16 mouse cellular contexts compared by ENCODE assay signal in genomic region chr3:90420696-90421095, GRCm38 (mm10). TPM values are rescaled to one million over a fixed set of nuclear protein-coding genes. Genes with fewer than 3 reads are reported as not detected.
"Had no signal": no experiment of that assay in that cellular context is flagged by ENCODE, and none has a peak within 500 bp of the region (broad histone marks: within the 10 kb centered on the region; RNA-seq: fewer than 3 reads in every experiment).

No protein-coding gene starts in this region.

- H3K9ac ChIP-seq: liver, embryonic 15.5 days; midbrain, embryonic 15.5 days; neural tube, embryonic 12.5 days had no signal

- H3K9me3 ChIP-seq: limb, embryonic 10.5 days; liver, embryonic 15.5 days; midbrain, embryonic 15.5 days; neural tube, embryonic 12.5 days had no signal

- ATAC-seq: inflammation-experienced regulatory T-cells, adult 6 months; intestine, postnatal 0 days; lung, postnatal 0 days; midbrain, embryonic 15.5 days had no signal

- H3K27me3 ChIP-seq: liver, embryonic 15.5 days; midbrain, embryonic 15.5 days; neural tube, embryonic 12.5 days had no signal

- H3K27ac ChIP-seq: limb, embryonic 10.5 days; liver, embryonic 15.5 days; midbrain, embryonic 15.5 days; neural tube, embryonic 12.5 days; stomach, postnatal 0 days had no signal

- H3K4me3 ChIP-seq: limb, embryonic 10.5 days; liver, embryonic 15.5 days; midbrain, embryonic 15.5 days; neural tube, embryonic 12.5 days had no signal

- DNase-seq: kidney, adult 8-10 months; kidney, postnatal 25 days; lung, adult 2 months; thymus, postnatal 36 days had no signal

- H3K4me1 ChIP-seq: limb, embryonic 10.5 days; midbrain, embryonic 15.5 days; neural tube, embryonic 12.5 days had no signal

- H3K4me2 ChIP-seq: liver, embryonic 11.5 days; liver, embryonic 15.5 days; midbrain, embryonic 15.5 days; neural tube, embryonic 12.5 days had no signal

RNA-seq across cellular contexts. Expression of gene Slc27a3, which starts 31.0 kb away (rescaled TPM):
- total RNA-seq: monocyte, adult 5-6 weeks had no signal

RNA-seq across cellular contexts. Expression of gene Npr1, which starts 45.0 kb away (rescaled TPM):
- total RNA-seq: megakaryocyte progenitor cell, adult 5-6 weeks; monocyte, adult 5-6 weeks; neutrophil, adult 5-6 weeks had no signal
- polyA plus RNA-seq: inflammation-experienced regulatory T-cells, adult 6 months had no signal
